In the genomic region with DNA sequence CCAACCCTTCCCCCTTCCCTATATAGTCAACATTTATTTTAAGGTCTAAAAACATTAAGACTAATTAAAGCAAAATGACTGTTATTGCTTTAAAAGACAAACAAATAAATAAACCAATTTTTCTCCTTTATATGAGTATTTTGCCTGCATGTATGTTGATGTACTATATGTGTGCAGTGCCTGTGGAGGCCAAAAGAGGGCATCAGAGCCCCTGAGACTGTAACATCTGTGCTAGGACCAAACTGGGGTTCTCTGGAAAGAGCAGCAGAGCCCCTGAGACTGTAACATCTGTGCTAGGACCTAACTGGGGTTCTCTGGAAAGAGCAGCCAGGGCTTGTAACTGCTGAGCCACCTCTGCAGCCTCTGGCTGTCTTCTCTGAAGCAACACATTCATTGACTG, we compare ENCODE assay signal across 13 mouse cellular contexts. TPM values are rescaled to one million over a fixed set of nuclear protein-coding genes. Genes with fewer than 3 reads are reported as not detected.
DNase-seq lines count a peak whose midpoint lies in the region; ATAC-seq and TF ChIP-seq lines count a peak whose summit lies in the region.
"Had no signal": no experiment of that assay in that cellular context is flagged by ENCODE, and none has a peak within 500 bp of the region (broad histone marks: within the 10 kb centered on the region; RNA-seq: fewer than 3 reads in every experiment).

No protein-coding gene starts in this region.

- no peak overlapping the region for H3K4me3 ChIP-seq in kidney, postnatal 0 days (replicated peaks; ENCODE audit: low read depth, low read length)
- H3K4me3 ChIP-seq in midbrain, embryonic 14.5 days (replicated peaks; ENCODE audit: low read depth, low read length), result no peak overlapping the region
- H3K4me3 ChIP-seq in midbrain, embryonic 15.5 days, result no peak overlapping the region
- H3K4me3 ChIP-seq in MEL (ENCODE audit: control insufficient read depth in 1 of 2, insufficient read depth in 1 of 2, low read depth in 2 of 2, low read length in 2 of 2), result no peak overlapping the region
- H3K4me3 ChIP-seq: myocyte had no signal

- TF ChIP-seq CTCF in kidney, postnatal 0 days (IDR thresholded peaks at IDR 0.05; ENCODE audit: low read depth), result peak; percentile 61
- peak; percentile 33 to 49 (median 42) for TF ChIP-seq CTCF in MEL (IDR thresholded peaks at IDR 0.05 in 2 of 3, conservative IDR thresholded peaks at IDR 0.05 in 1 of 3; ENCODE audit: control insufficient read depth in 1 of 3, insufficient read depth in 1 of 3, low read depth in 2 of 3, low read length in 3 of 3, poor library complexity in 1 of 3, severe bottlenecking in 1 of 3)

- no peaks in the 10 kb centered on the region for H3K9me3 ChIP-seq in kidney, postnatal 0 days (replicated peaks; ENCODE audit: low read length)
- H3K9me3 ChIP-seq in midbrain, embryonic 14.5 days (ENCODE audit: control insufficient read depth, low read length), result no peaks in the 10 kb centered on the region
- H3K9me3 ChIP-seq in midbrain, embryonic 15.5 days, result no peaks in the 10 kb centered on the region
- no peaks in the 10 kb centered on the region for H3K9me3 ChIP-seq in MEL (replicated peaks; ENCODE audit: insufficient read depth, low read length)
- H3K9me3 ChIP-seq: G1E had no signal

- peaks cover 2% of the 10 kb centered on the region; the same call in 1 of the 2 replicates for H3K79me2 ChIP-seq in MEL (ENCODE audit: control insufficient read depth, insufficient read depth, low read length, poor library complexity)

- DNase-seq in kidney, postnatal 0 days (ENCODE audit: low spot score), result peak; percentile 48
- no peak for DNase-seq in kidney, adult 8-10 months
- DNase-seq in midbrain, embryonic 14.5 days, result peak; percentile 12
- DNase-seq in MEL (ENCODE audit: low read depth, low spot score), result no peak
- DNase-seq in cerebellum, adult 9-11 months, result no peak
- DNase-seq: heart, postnatal 10 days; kidney, postnatal 25 days had no signal

- no peaks in the 10 kb centered on the region for H3K27me3 ChIP-seq in kidney, postnatal 0 days (ENCODE audit: insufficient read depth, low read length)
- no peaks in the 10 kb centered on the region for H3K27me3 ChIP-seq in midbrain, embryonic 14.5 days (ENCODE audit: control insufficient read depth, insufficient read depth, low read length)
- H3K27me3 ChIP-seq in midbrain, embryonic 15.5 days (replicated peaks), result no peaks in the 10 kb centered on the region
- H3K27me3 ChIP-seq in MEL (ENCODE audit: control insufficient read depth in 1 of 2, insufficient read depth in 2 of 2, low read length in 2 of 2), result no peaks in the 10 kb centered on the region

- peaks cover 16% of the 10 kb centered on the region; the same call in 1 of the 2 replicates for H3K36me3 ChIP-seq in kidney, postnatal 0 days (ENCODE audit: insufficient read depth, low read length)
- peaks cover 13% of the 10 kb centered on the region; the same call in 1 of the 2 replicates for H3K36me3 ChIP-seq in midbrain, embryonic 14.5 days (ENCODE audit: control insufficient read depth, insufficient read depth, low read length)
- H3K36me3 ChIP-seq in midbrain, embryonic 15.5 days (replicated peaks), result no peaks in the 10 kb centered on the region; the same call in 1 of the 2 replicates
- peaks cover 0 to 18% of the 10 kb centered on the region in 2 experiments; a peak in 3 of 4 replicates for H3K36me3 ChIP-seq in MEL (ENCODE audit: control insufficient read depth in 1 of 2, insufficient read depth in 2 of 2, low read length in 2 of 2)

- H3K4me1 ChIP-seq in kidney, postnatal 0 days (replicated peaks; ENCODE audit: insufficient read depth, low read length), result no peaks in the 10 kb centered on the region
- peaks cover 5% of the 10 kb centered on the region; the same call in 1 of the 2 replicates for H3K4me1 ChIP-seq in midbrain, embryonic 14.5 days (ENCODE audit: control insufficient read depth, insufficient read depth, low read length)
- H3K4me1 ChIP-seq in midbrain, embryonic 15.5 days, result peaks cover 14% of the 10 kb centered on the region
- H3K4me1 ChIP-seq in MEL (ENCODE audit: control insufficient read depth in 1 of 2, insufficient read depth in 2 of 2, low read length in 2 of 2), result peaks cover 5 to 14% of the 10 kb centered on the region in 2 experiments; a peak in 3 of 4 replicates

- H3K9ac ChIP-seq in kidney, postnatal 0 days (ENCODE audit: low read depth, low read length), result no peak overlapping the region
- H3K9ac ChIP-seq in midbrain, embryonic 14.5 days (replicated peaks; ENCODE audit: low read length), result no peak overlapping the region
- no peak overlapping the region for H3K9ac ChIP-seq in midbrain, embryonic 15.5 days
- H3K9ac ChIP-seq in MEL (ENCODE audit: control insufficient read depth, low read depth, low read length, poor library complexity, severe bottlenecking), result no peak overlapping the region

- TF ChIP-seq RAD21 in MEL (IDR thresholded peaks at IDR 0.05; ENCODE audit: low read depth, low read length), result peak; percentile 42

- H3K27ac ChIP-seq in kidney, postnatal 0 days, result no peak overlapping the region
- H3K27ac ChIP-seq in midbrain, embryonic 14.5 days (replicated peaks; ENCODE audit: low read depth, low read length), result no peak overlapping the region
- H3K27ac ChIP-seq in midbrain, embryonic 15.5 days, result no peak overlapping the region
- H3K27ac ChIP-seq in MEL (ENCODE audit: control insufficient read depth, low read depth, low read length), result no peak overlapping the region

- ATAC-seq in kidney, postnatal 0 days (replicated peaks; ENCODE audit: low FRiP score, low read depth), result no peak
- no peak for ATAC-seq in midbrain, embryonic 14.5 days (ENCODE audit: low FRiP score, low TSS enrichment)
- ATAC-seq in midbrain, embryonic 15.5 days (replicated peaks), result no peak
- ATAC-seq in erythroid progenitor cell, adult 5-6 weeks (replicated peaks; ENCODE audit: low FRiP score, poor library complexity, severe bottlenecking), result 0 out of 2 replicates have a peak, but pooled peaks have one; percentile 49

- H3K4me2 ChIP-seq in kidney, postnatal 0 days (ENCODE audit: low read length), result no peak overlapping the region
- no peak overlapping the region for H3K4me2 ChIP-seq in midbrain, embryonic 14.5 days (ENCODE audit: low read length)
- no peak overlapping the region for H3K4me2 ChIP-seq in midbrain, embryonic 15.5 days

- no peak for TF ChIP-seq POLR2A in MEL (IDR thresholded peaks at IDR 0.05; ENCODE audit: control insufficient read depth in 1 of 2, insufficient read depth in 1 of 2, low read depth in 1 of 2, low read length in 2 of 2, poor library complexity in 1 of 2)

- no peak for TF ChIP-seq EP300 in MEL (IDR thresholded peaks at IDR 0.05; ENCODE audit: low read depth in 1 of 2, low read length in 2 of 2)

TF ChIP-seq in MEL, 35 proteins besides CTCF, POLR2A, EP300 and RAD21:
- TF ChIP-seq ZNF384 (IDR thresholded peaks at IDR 0.05; ENCODE audit: low read depth, low read length), result no peak
- TF ChIP-seq CHD2 (IDR thresholded peaks at IDR 0.05; ENCODE audit: low read length), result no peak
- TF ChIP-seq TAL1 (IDR thresholded peaks at IDR 0.05; ENCODE audit: low read length), result no peak
- TF ChIP-seq MAX (IDR thresholded peaks at IDR 0.05; ENCODE audit: low read length), result no peak
- TF ChIP-seq SMC3 (IDR thresholded peaks at IDR 0.05; ENCODE audit: low read depth, low read length), result peak; percentile 41
TF ChIP-seq in MEL: peak in this region for 1.

RNA-seq across cellular contexts. Expression of a gene that starts 10.0 kb away (rescaled TPM):
- polyA plus RNA-seq in kidney, postnatal 0 days (2015; fragmentation: Nextera tagmentation; extraction: Ambion mirVana), result 24.1 and 26.5 TPM in 2 replicates
- polyA plus RNA-seq in midbrain, embryonic 14.5 days (2014; fragmentation: Nextera tagmentation; extraction: Ambion mirVana), result 19.6 and 27.6 TPM in 2 replicates
- 21.7 and 22.0 TPM in 2 replicates for polyA plus RNA-seq in midbrain, embryonic 15.5 days (2015; fragmentation: Nextera tagmentation; extraction: Ambion mirVana)
- total RNA-seq in MEL (2012; rRNA removed), result 19.8 and 21.3 TPM in 2 replicates
- 10 to 100 TPM in 1 of 2 experiments, not detected in 1; 47.1 TPM for polyA plus RNA-seq in MEL (2012; ENCODE audit: insufficient read depth in 1 of 2, insufficient read length in 2 of 2, low read depth in 1 of 2, low replicate concordance in 2 of 2, missing spikeins in 1 of 2)
- 10.1 and 26.8 TPM in 2 replicates for total RNA-seq in erythroid progenitor cell, adult 5-6 weeks (2015; ENCODE audit: low replicate concordance)
- 24.1 and 26.5 TPM in 2 replicates for total RNA-seq in erythroid progenitor cell, adult 5-6 weeks (2017; ENCODE audit: low replicate concordance)

RNA-seq across cellular contexts. Expression of a gene that starts 27.7 kb away (rescaled TPM):
- 35.9 and 41.8 TPM in 2 replicates for polyA plus RNA-seq in kidney, postnatal 0 days (2015; fragmentation: Nextera tagmentation; extraction: Ambion mirVana)
- polyA plus RNA-seq in midbrain, embryonic 14.5 days (2014; fragmentation: Nextera tagmentation; extraction: Ambion mirVana), result 31.1 and 33.9 TPM in 2 replicates
- polyA plus RNA-seq in midbrain, embryonic 15.5 days (2015; fragmentation: Nextera tagmentation; extraction: Ambion mirVana), result 40.3 and 46.0 TPM in 2 replicates
- total RNA-seq in MEL (2012; rRNA removed), result 138 and 172 TPM in 2 replicates
- polyA plus RNA-seq in MEL (2012; ENCODE audit: insufficient read depth in 1 of 2, insufficient read length in 2 of 2, low read depth in 1 of 2, low replicate concordance in 2 of 2, missing spikeins in 1 of 2), result 100 to 1,000 TPM; 128 to 219 TPM
- 13.4 and 15.9 TPM in 2 replicates for total RNA-seq in erythroid progenitor cell, adult 5-6 weeks (2015; ENCODE audit: low replicate concordance)
- 12.6 and 25.5 TPM in 2 replicates for total RNA-seq in erythroid progenitor cell, adult 5-6 weeks (2017; ENCODE audit: low replicate concordance)

RNA-seq across cellular contexts. Expression of a gene that starts 58.4 kb away (rescaled TPM):
- polyA plus RNA-seq in kidney, postnatal 0 days (2015; fragmentation: Nextera tagmentation; extraction: Ambion mirVana), result not detected in 2 replicates
- polyA plus RNA-seq in midbrain, embryonic 14.5 days (2014; fragmentation: Nextera tagmentation; extraction: Ambion mirVana), result 3.1 and 4.7 TPM in 2 replicates
- 5.4 and 5.9 TPM in 2 replicates for polyA plus RNA-seq in midbrain, embryonic 15.5 days (2015; fragmentation: Nextera tagmentation; extraction: Ambion mirVana)
- total RNA-seq in MEL (2012; rRNA removed), result not detected in 2 replicates
- not detected for polyA plus RNA-seq in MEL (2012; ENCODE audit: insufficient read depth in 1 of 2, insufficient read length in 2 of 2, low read depth in 1 of 2, low replicate concordance in 2 of 2, missing spikeins in 1 of 2)
- total RNA-seq in erythroid progenitor cell, adult 5-6 weeks (2015; ENCODE audit: low replicate concordance), result not detected in 2 replicates
- not detected in 2 replicates for total RNA-seq in erythroid progenitor cell, adult 5-6 weeks (2017; ENCODE audit: low replicate concordance)
- total RNA-seq: heart, postnatal 10 days had no signal
- polyA plus RNA-seq: G1E; gonadal fat pad, adult 2 months; myocyte; spleen, adult 2 months had no signal

Comparison
In these comparisons a context has a peak if more than half of its experiments do, and no peak if none do; other contexts are left out.
1. DNase-seq: peak in kidney, postnatal 0 days (single experiment) and midbrain, embryonic 14.5 days (single experiment); none in kidney, adult 8-10 months (0 of 2), MEL (single experiment) and cerebellum, adult 9-11 months (single experiment).